Mouse (Mus musculus): ENCODE results near the gene Gm10300. TPM values are rescaled to one million over a fixed set of nuclear protein-coding genes. Genes with fewer than 3 reads are reported as not detected.

Gm10300 gene
- polyA plus RNA-seq (2015; fragmentation: Nextera tagmentation; extraction: Ambion mirVana), result 0.06 and 0.09 TPM in 2 replicates

- ATAC-seq (ENCODE audit: borderline replicate concordance, extremely low read depth, low FRiP score, low TSS enrichment), result peak; percentile 37
- whole genome bisulfite sequencing, result 1% methylated on average over 41 of the region's 42 CpGs
- H3K9ac ChIP-seq, result peak within 1 kb of the TSS; percentile 63
- peak within 1 kb of the TSS; percentile 71 for H3K4me3 ChIP-seq
- H3K4me1 ChIP-seq, result peaks cover 25% of the 10 kb centered on the region
- H3K9me3 ChIP-seq, result no peaks in the 10 kb centered on the region
- H3K4me2 ChIP-seq, result peak within 1 kb of the TSS; percentile 93
- H3K36me3 ChIP-seq, result no peaks in the 10 kb centered on the region
- no peaks in the 10 kb centered on the region for H3K27me3 ChIP-seq
- H3K27ac ChIP-seq, result peak within 1 kb of the TSS; percentile 71
Measured at GRCm38 (mm10) chr4:132074077-132074932, at the start of gene Gm10300. Gene Gm10300 (plus strand): TSS chr4:132074697.

GRCm38 (mm10) chr4:132025264-132025663 is 49.2 kb upstream of the Gm10300 start:
- Histone ChIP-seq H3K27ac (no peak overlapping the region), H3K9me3 (no peaks in the 10 kb centered on the region), H3K4me1 (peaks cover 8% of the 10 kb centered on the region), H3K4me2 (no peak overlapping the region), H3K27me3 (no peaks in the 10 kb centered on the region), H3K4me3 (no peak overlapping the region), H3K36me3 (no peaks in the 10 kb centered on the region), H3K9ac (no peak overlapping the region)
- ATAC-seq (ENCODE audit: borderline replicate concordance, extremely low read depth, low FRiP score, low TSS enrichment), result no peak
- 45% methylated on average over 2 of the region's 2 CpGs for WGBS

GRCm38 (mm10) chr4:132025738-132026527 is 48.6 kb upstream of the Gm10300 start:
- H3K27me3 ChIP-seq, result no peaks in the 10 kb centered on the region
- H3K9me3 ChIP-seq, result no peaks in the 10 kb centered on the region
- ATAC-seq (ENCODE audit: borderline replicate concordance, extremely low read depth, low FRiP score, low TSS enrichment), result no peak
- H3K4me1 ChIP-seq, result peaks cover 12% of the 10 kb centered on the region
- H3K9ac ChIP-seq, result no peak overlapping the region
- no peaks in the 10 kb centered on the region for H3K36me3 ChIP-seq
- WGBS, result 32% methylated on average over 5 of the region's 5 CpGs
- no peak overlapping the region for H3K4me3 ChIP-seq
- no peak overlapping the region for H3K27ac ChIP-seq
- H3K4me2 ChIP-seq, result no peak overlapping the region

GRCm38 (mm10) chr4:132027167-132027566 is 47.3 kb upstream of the Gm10300 start:
- WGBS, result 61% methylated on average over 6 of the region's 6 CpGs
- Histone ChIP-seq H3K27ac (no peak overlapping the region), H3K4me3 (no peak overlapping the region), H3K36me3 (no peaks in the 10 kb centered on the region), H3K27me3 (no peaks in the 10 kb centered on the region), H3K9ac (no peak overlapping the region), H3K4me2 (no peak overlapping the region), H3K9me3 (no peaks in the 10 kb centered on the region), H3K4me1 (peaks cover 12% of the 10 kb centered on the region)
- ATAC-seq (ENCODE audit: borderline replicate concordance, extremely low read depth, low FRiP score, low TSS enrichment), result no peak

- no peaks in the 10 kb centered on the region for H3K9me3 ChIP-seq
- no peak overlapping the region for H3K4me3 ChIP-seq
- H3K27ac ChIP-seq, result no peak overlapping the region
- 88% methylated on average over 1 of the region's 1 CpGs for WGBS
- no peak for ATAC-seq (ENCODE audit: borderline replicate concordance, extremely low read depth, low FRiP score, low TSS enrichment)
- H3K4me2 ChIP-seq, result no peak overlapping the region
- no peak overlapping the region for H3K9ac ChIP-seq
- peaks cover 12% of the 10 kb centered on the region for H3K4me1 ChIP-seq
- no peaks in the 10 kb centered on the region for H3K27me3 ChIP-seq
- no peaks in the 10 kb centered on the region for H3K36me3 ChIP-seq
Measured at GRCm38 (mm10) chr4:132027806-132028205, 46.7 kb upstream of the Gm10300 start.

GRCm38 (mm10) chr4:132029851-132030741 is 44.4 kb upstream of the Gm10300 start:
- Histone ChIP-seq H3K9me3 (no peaks in the 10 kb centered on the region), H3K4me3 (no peak overlapping the region), H3K36me3 (no peaks in the 10 kb centered on the region), H3K9ac (no peak overlapping the region), H3K4me1 (peaks cover 12% of the 10 kb centered on the region), H3K27me3 (no peaks in the 10 kb centered on the region), H3K4me2 (no peak overlapping the region), H3K27ac (no peak overlapping the region)
- 36% methylated on average over 10 of the region's 10 CpGs for WGBS
- no peak for ATAC-seq (ENCODE audit: borderline replicate concordance, extremely low read depth, low FRiP score, low TSS enrichment)

GRCm38 (mm10) chr4:132033183-132033582 is 41.3 kb upstream of the Gm10300 start:
- H3K4me2 ChIP-seq, result no peak overlapping the region
- H3K9ac ChIP-seq, result no peak overlapping the region
- WGBS, result 71% methylated on average over 1 of the region's 1 CpGs
- H3K36me3 ChIP-seq, result no peaks in the 10 kb centered on the region
- H3K4me1 ChIP-seq, result peaks cover 7% of the 10 kb centered on the region
- no peak overlapping the region for H3K27ac ChIP-seq
- H3K4me3 ChIP-seq, result no peak overlapping the region
- ATAC-seq (ENCODE audit: borderline replicate concordance, extremely low read depth, low FRiP score, low TSS enrichment), result no peak
- H3K9me3 ChIP-seq, result no peaks in the 10 kb centered on the region
- H3K27me3 ChIP-seq, result no peaks in the 10 kb centered on the region

GRCm38 (mm10) chr4:132034242-132034641 is 40.3 kb upstream of the Gm10300 start:
- Histone ChIP-seq H3K4me2 (no peak overlapping the region), H3K27me3 (no peaks in the 10 kb centered on the region), H3K9me3 (no peaks in the 10 kb centered on the region), H3K36me3 (no peaks in the 10 kb centered on the region), H3K4me3 (no peak overlapping the region), H3K27ac (no peak overlapping the region), H3K4me1 (peaks cover 7% of the 10 kb centered on the region), H3K9ac (no peak overlapping the region)
- WGBS, result 52% methylated on average over 2 of the region's 2 CpGs
- ATAC-seq (ENCODE audit: borderline replicate concordance, extremely low read depth, low FRiP score, low TSS enrichment), result no peak

- Histone ChIP-seq H3K4me2 (no peak overlapping the region), H3K27me3 (no peaks in the 10 kb centered on the region), H3K9ac (no peak overlapping the region), H3K4me3 (no peak overlapping the region), H3K27ac (no peak overlapping the region), H3K9me3 (no peaks in the 10 kb centered on the region), H3K4me1 (peaks cover 8% of the 10 kb centered on the region; the same call in 1 of the 2 replicates), H3K36me3 (no peaks in the 10 kb centered on the region)
- 62% methylated on average over 5 of the region's 5 CpGs for WGBS
- no peak for ATAC-seq (ENCODE audit: borderline replicate concordance, extremely low read depth, low FRiP score, low TSS enrichment)
Measured at GRCm38 (mm10) chr4:132037137-132037536, 37.4 kb upstream of the Gm10300 start.

- 45% methylated on average over 7 of the region's 7 CpGs for WGBS
- Histone ChIP-seq H3K36me3 (no peaks in the 10 kb centered on the region), H3K4me2 (no peak overlapping the region), H3K27ac (no peak overlapping the region), H3K4me1 (peaks cover 10% of the 10 kb centered on the region; the same call in 1 of the 2 replicates), H3K9me3 (no peaks in the 10 kb centered on the region), H3K9ac (no peak overlapping the region), H3K4me3 (no peak overlapping the region), H3K27me3 (no peaks in the 10 kb centered on the region)
- ATAC-seq (ENCODE audit: borderline replicate concordance, extremely low read depth, low FRiP score, low TSS enrichment), result no peak
Measured at GRCm38 (mm10) chr4:132037991-132038390, 36.5 kb upstream of the Gm10300 start.

GRCm38 (mm10) chr4:132038809-132039208 is 35.7 kb upstream of the Gm10300 start:
- Histone ChIP-seq H3K4me3 (no peak overlapping the region), H3K27me3 (no peaks in the 10 kb centered on the region), H3K27ac (no peak overlapping the region), H3K9me3 (no peaks in the 10 kb centered on the region), H3K36me3 (no peaks in the 10 kb centered on the region), H3K4me2 (no peak overlapping the region), H3K9ac (no peak overlapping the region), H3K4me1 (peaks cover 12% of the 10 kb centered on the region; the same call in 1 of the 2 replicates)
- WGBS, result 88% methylated on average over 2 of the region's 2 CpGs
- no peak for ATAC-seq (ENCODE audit: borderline replicate concordance, extremely low read depth, low FRiP score, low TSS enrichment)

Measured in lung, embryonic 15.5 days (tissue).